Mouse (Mus musculus): ENCODE data around the gene Rnf113a2. TPM values are rescaled to one million over a fixed set of nuclear protein-coding genes. Genes with fewer than 3 reads are reported as not detected.

Rnf113a2 gene
- total RNA-seq, 1 experiment = 20.8 TPM

- no peak for DNase-seq (ENCODE audit: low read depth, low spot score)
- Histone ChIP-seq H3K27ac (ENCODE audit: insufficient read depth, low read depth, low read length, poor library complexity, severe bottlenecking) (no peak overlapping the region), H3K9me3 (ENCODE audit: control insufficient read depth, insufficient read depth, low read depth, low read length) (no peaks in the 10 kb centered on the region), H3K4me1 (ENCODE audit: control insufficient read depth in 2 of 2, insufficient read depth in 2 of 2, low read length in 2 of 2, poor library complexity in 1 of 2) (no peaks in the 10 kb centered on the region), H3K36me3 (ENCODE audit: control insufficient read depth, insufficient read depth, low read length, poor library complexity, severe bottlenecking) (no peaks in the 10 kb centered on the region), H3K4me3 (ENCODE audit: insufficient read depth in 1 of 2, low read depth in 1 of 2, low read length in 2 of 2, poor library complexity in 1 of 2, severe bottlenecking in 1 of 2) (no peak overlapping the region), H3K9ac (ENCODE audit: insufficient read depth, low read depth, low read length, poor library complexity, severe bottlenecking) (no peak overlapping the region)
- in situ Hi-C loops (cut with MboI; ENCODE audit: low sequenced_read_pairs in 2 of 2, unreplicated experiment in 2 of 2) = no loop called here
- no peak for TF ChIP-seq CHD2 (IDR thresholded peaks at IDR 0.05; ENCODE audit: low read depth, low read length)
- no peak for TF ChIP-seq MAFK (IDR thresholded peaks at IDR 0.05; ENCODE audit: insufficient read depth, low read depth, low read length)
These were observed 12.8 kb downstream of the Rnf113a2 start for GRCm38 (mm10) chr12:84429825-84430224.

- Histone ChIP-seq H3K27ac (ENCODE audit: insufficient read depth, low read depth, low read length, poor library complexity, severe bottlenecking) (no peak overlapping the region), H3K4me1 (ENCODE audit: control insufficient read depth in 2 of 2, insufficient read depth in 2 of 2, low read length in 2 of 2, poor library complexity in 1 of 2) (no peaks in the 10 kb centered on the region), H3K4me3 (ENCODE audit: insufficient read depth in 1 of 2, low read depth in 1 of 2, low read length in 2 of 2, poor library complexity in 1 of 2, severe bottlenecking in 1 of 2) (no peak overlapping the region), H3K9me3 (ENCODE audit: control insufficient read depth, insufficient read depth, low read depth, low read length) (no peaks in the 10 kb centered on the region), H3K9ac (ENCODE audit: insufficient read depth, low read depth, low read length, poor library complexity, severe bottlenecking) (no peak overlapping the region), H3K36me3 (ENCODE audit: control insufficient read depth, insufficient read depth, low read length, poor library complexity, severe bottlenecking) (no peaks in the 10 kb centered on the region)
- in situ Hi-C loops (cut with MboI; ENCODE audit: low sequenced_read_pairs in 2 of 2, unreplicated experiment in 2 of 2) = no loop called here
- TF ChIP-seq MAFK (IDR thresholded peaks at IDR 0.05; ENCODE audit: insufficient read depth, low read depth, low read length) (no peak), ZNF384 (IDR thresholded peaks at IDR 0.05; ENCODE audit: low read depth, low read length) (no peak), CHD2 (IDR thresholded peaks at IDR 0.05; ENCODE audit: low read depth, low read length) (no peak), ZC3H11A (IDR thresholded peaks at IDR 0.05; ENCODE audit: borderline replicate concordance, low read depth, low read length) (no peak), HCFC1 (IDR thresholded peaks at IDR 0.05; ENCODE audit: borderline replicate concordance, insufficient read depth, low read length) (no peak)
- DNase-seq (ENCODE audit: low read depth, low spot score) = no peak
These were observed 21.7 kb downstream of the Rnf113a2 start for GRCm38 (mm10) chr12:84438697-84439096.

- Histone ChIP-seq H3K4me3 (ENCODE audit: insufficient read depth in 1 of 2, low read depth in 1 of 2, low read length in 2 of 2, poor library complexity in 1 of 2, severe bottlenecking in 1 of 2) (no peak overlapping the region), H3K9me3 (ENCODE audit: control insufficient read depth, insufficient read depth, low read depth, low read length) (no peaks in the 10 kb centered on the region), H3K36me3 (ENCODE audit: control insufficient read depth, insufficient read depth, low read length, poor library complexity, severe bottlenecking) (no peaks in the 10 kb centered on the region), H3K9ac (ENCODE audit: insufficient read depth, low read depth, low read length, poor library complexity, severe bottlenecking) (no peak overlapping the region), H3K4me1 (ENCODE audit: control insufficient read depth in 2 of 2, insufficient read depth in 2 of 2, low read length in 2 of 2, poor library complexity in 1 of 2) (no peaks in the 10 kb centered on the region), H3K27ac (ENCODE audit: insufficient read depth, low read depth, low read length, poor library complexity, severe bottlenecking) (no peak overlapping the region)
- TF ChIP-seq HCFC1 (IDR thresholded peaks at IDR 0.05; ENCODE audit: borderline replicate concordance, insufficient read depth, low read length) (no peak), CHD2 (IDR thresholded peaks at IDR 0.05; ENCODE audit: low read depth, low read length) (no peak), ZC3H11A (IDR thresholded peaks at IDR 0.05; ENCODE audit: borderline replicate concordance, low read depth, low read length) (no peak), ZNF384 (IDR thresholded peaks at IDR 0.05; ENCODE audit: low read depth, low read length) (no peak), MAFK (IDR thresholded peaks at IDR 0.05; ENCODE audit: insufficient read depth, low read depth, low read length) (no peak)
- DNase-seq (ENCODE audit: low read depth, low spot score) = no peak
- in situ Hi-C loops (cut with MboI; ENCODE audit: low sequenced_read_pairs in 2 of 2, unreplicated experiment in 2 of 2) = no loop called here
These were observed 25.5 kb downstream of the Rnf113a2 start for GRCm38 (mm10) chr12:84442526-84442925.

GRCm38 (mm10) chr12:84447386-84447785 lies 30.4 kb downstream of the Rnf113a2 start:
- TF ChIP-seq ZNF384 (IDR thresholded peaks at IDR 0.05; ENCODE audit: low read depth, low read length) = no peak
- no peak for TF ChIP-seq MAFK (IDR thresholded peaks at IDR 0.05; ENCODE audit: insufficient read depth, low read depth, low read length)
- no peak for TF ChIP-seq HCFC1 (IDR thresholded peaks at IDR 0.05; ENCODE audit: borderline replicate concordance, insufficient read depth, low read length)
- no peak for TF ChIP-seq CHD2 (IDR thresholded peaks at IDR 0.05; ENCODE audit: low read depth, low read length)
- TF ChIP-seq ZC3H11A (IDR thresholded peaks at IDR 0.05; ENCODE audit: borderline replicate concordance, low read depth, low read length) = no peak
- Histone ChIP-seq H3K27ac (ENCODE audit: insufficient read depth, low read depth, low read length, poor library complexity, severe bottlenecking) (no peak overlapping the region), H3K4me3 (ENCODE audit: insufficient read depth in 1 of 2, low read depth in 1 of 2, low read length in 2 of 2, poor library complexity in 1 of 2, severe bottlenecking in 1 of 2) (no peak overlapping the region), H3K9ac (ENCODE audit: insufficient read depth, low read depth, low read length, poor library complexity, severe bottlenecking) (no peak overlapping the region), H3K9me3 (ENCODE audit: control insufficient read depth, insufficient read depth, low read depth, low read length) (no peaks in the 10 kb centered on the region), H3K36me3 (ENCODE audit: control insufficient read depth, insufficient read depth, low read length, poor library complexity, severe bottlenecking) (no peaks in the 10 kb centered on the region), H3K4me1 (ENCODE audit: control insufficient read depth in 2 of 2, insufficient read depth in 2 of 2, low read length in 2 of 2, poor library complexity in 1 of 2) (0 out of 4 replicates have a peak, but pooled peaks cover 0 to 2% of the 10 kb centered on the region in 2 experiments)
- in situ Hi-C loops (cut with MboI; ENCODE audit: low sequenced_read_pairs in 2 of 2, unreplicated experiment in 2 of 2) = no loop called here
- DNase-seq (ENCODE audit: low read depth, low spot score) = no peak

GRCm38 (mm10) chr12:84448181-84448580 lies 31.2 kb downstream of the Rnf113a2 start:
- in situ Hi-C loops (cut with MboI; ENCODE audit: low sequenced_read_pairs in 2 of 2, unreplicated experiment in 2 of 2) = no loop called here
- H3K4me1 ChIP-seq (ENCODE audit: control insufficient read depth in 2 of 2, insufficient read depth in 2 of 2, low read length in 2 of 2, poor library complexity in 1 of 2) = 0 out of 4 replicates have a peak, but pooled peaks cover 0 to 2% of the 10 kb centered on the region in 2 experiments
- no peak overlapping the region for H3K9ac ChIP-seq (ENCODE audit: insufficient read depth, low read depth, low read length, poor library complexity, severe bottlenecking)
- no peak overlapping the region for H3K4me3 ChIP-seq (ENCODE audit: insufficient read depth in 1 of 2, low read depth in 1 of 2, low read length in 2 of 2, poor library complexity in 1 of 2, severe bottlenecking in 1 of 2)
- TF ChIP-seq ZNF384 (IDR thresholded peaks at IDR 0.05; ENCODE audit: low read depth, low read length) = no peak
- no peak for TF ChIP-seq HCFC1 (IDR thresholded peaks at IDR 0.05; ENCODE audit: borderline replicate concordance, insufficient read depth, low read length)
- no peak for TF ChIP-seq CHD2 (IDR thresholded peaks at IDR 0.05; ENCODE audit: low read depth, low read length)
- no peak for TF ChIP-seq MAFK (IDR thresholded peaks at IDR 0.05; ENCODE audit: insufficient read depth, low read depth, low read length)
- no peaks in the 10 kb centered on the region for H3K36me3 ChIP-seq (ENCODE audit: control insufficient read depth, insufficient read depth, low read length, poor library complexity, severe bottlenecking)
- no peaks in the 10 kb centered on the region for H3K9me3 ChIP-seq (ENCODE audit: control insufficient read depth, insufficient read depth, low read depth, low read length)
- H3K27ac ChIP-seq (ENCODE audit: insufficient read depth, low read depth, low read length, poor library complexity, severe bottlenecking) = no peak overlapping the region
- no peak for DNase-seq (ENCODE audit: low read depth, low spot score)

Data from ES-E14 (cell line).